Mouse (Mus musculus): ENCODE results near the gene Tgif2. TPM values are rescaled to one million over a fixed set of nuclear protein-coding genes. Genes with fewer than 3 reads are reported as not detected.
A peak's percentile ranks its signal among the peaks of the same experiment; 100 is the strongest.
"Not testable (repeated sequence)": the region's sequence is repeated elsewhere in the genome, so short reads cannot be mapped to it uniquely, and the experiment has no call there.

The Tgif2 gene
- 0.04 and 0.09 TPM in 2 replicates for polyA plus RNA-seq (2012)

DNA sequence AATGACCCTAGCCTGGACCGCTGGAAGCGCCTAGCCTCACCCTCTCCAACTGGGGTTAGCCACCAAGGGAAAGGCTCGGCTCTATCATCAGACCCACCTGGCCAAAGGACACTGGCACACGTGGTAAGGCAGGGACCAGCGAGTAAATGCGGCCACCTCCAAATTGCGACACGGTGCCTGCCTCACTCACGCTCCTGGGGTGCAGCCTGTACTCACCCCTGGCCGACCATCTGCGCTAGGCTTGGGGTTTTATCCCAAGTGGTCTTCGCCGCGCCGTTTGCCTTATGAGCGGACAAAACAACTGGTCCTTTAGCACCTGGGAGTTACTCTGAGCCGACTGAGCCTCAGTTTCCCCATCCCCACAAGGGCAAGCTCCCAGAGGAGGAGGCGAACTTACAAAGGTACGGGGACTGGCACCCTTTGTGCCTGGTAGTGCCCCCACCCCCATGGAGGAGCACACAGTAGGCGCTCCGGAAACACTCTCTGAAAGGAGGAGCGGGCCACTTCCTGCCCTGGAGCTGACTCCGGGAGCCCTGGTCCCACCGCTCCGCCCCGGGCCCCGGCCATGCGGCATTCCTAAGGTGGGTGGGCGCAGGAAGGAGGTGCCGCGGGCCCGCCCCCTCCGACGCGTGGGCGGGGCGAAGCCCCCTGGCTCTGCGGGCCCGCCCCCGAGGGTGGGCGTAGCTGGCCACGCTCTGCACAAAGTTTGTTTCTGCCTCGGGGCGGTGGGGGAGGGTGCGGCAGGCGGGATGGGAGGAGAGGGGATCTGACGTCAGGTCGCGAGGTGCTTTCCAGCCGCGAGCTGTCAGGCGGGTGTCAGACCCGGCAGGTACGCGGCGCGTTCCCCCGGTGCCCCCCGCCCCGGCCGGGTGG lies at the start of gene Tgif2:
TSS of gene Tgif2 (plus strand) at position 689 of the 873 bp plus-strand sequence.
- Histone ChIP-seq H3K4me3 (replicated peaks) (peak within 1 kb of the TSS; percentile 68), H3K9me3 (ENCODE audit: control insufficient read depth, low read length) (peaks cover 6% of the 10 kb centered on the region), H3K36me3 (ENCODE audit: control insufficient read depth) (peaks cover 17% of the 10 kb centered on the region), H3K27me3 (ENCODE audit: control insufficient read depth) (no peaks in the 10 kb centered on the region; the same call in 1 of the 2 replicates), H3K4me1 (ENCODE audit: control insufficient read depth) (peaks cover 39% of the 10 kb centered on the region)
- TF ChIP-seq GATA1 (IDR thresholded peaks at IDR 0.05; ENCODE audit: low read length) (no peak), TAL1 (IDR thresholded peaks at IDR 0.05; ENCODE audit: low read length) (no peak)

DNA sequence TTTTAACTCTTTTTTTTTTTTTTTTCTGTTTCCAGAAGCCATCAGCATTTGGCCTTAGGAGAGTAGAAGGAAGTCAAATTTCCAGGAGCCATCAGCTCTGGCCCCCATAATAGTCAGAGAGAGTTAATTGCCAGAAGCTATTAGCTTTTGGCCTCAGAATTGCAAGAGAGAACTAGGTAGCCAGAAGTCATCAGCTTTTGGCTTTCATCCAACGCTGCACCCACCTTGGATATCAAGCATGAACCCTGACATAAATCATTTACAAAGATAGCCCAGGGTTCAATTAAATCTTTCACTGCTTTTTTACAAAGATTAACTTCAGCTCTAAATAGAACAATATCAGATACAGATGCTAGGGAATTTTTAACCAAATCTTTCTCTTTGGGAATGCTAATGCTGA lies 41.3 kb upstream of the Tgif2 start:
- no peaks in the 10 kb centered on the region for H3K27me3 ChIP-seq (ENCODE audit: control insufficient read depth)
- TF ChIP-seq TAL1 (IDR thresholded peaks at IDR 0.05; ENCODE audit: low read length), result no peak
- no peak for TF ChIP-seq GATA1 (IDR thresholded peaks at IDR 0.05; ENCODE audit: low read length)
- peaks cover 14% of the 10 kb centered on the region for H3K4me1 ChIP-seq (ENCODE audit: control insufficient read depth)
- H3K9me3 ChIP-seq (ENCODE audit: control insufficient read depth, low read length), result peaks cover 7% of the 10 kb centered on the region
- no peak overlapping the region for H3K4me3 ChIP-seq (replicated peaks)
- no peaks in the 10 kb centered on the region for H3K36me3 ChIP-seq (ENCODE audit: control insufficient read depth)

GRCm38 (mm10) chr2:156801045-156801444 lies 38.8 kb upstream of the Tgif2 start:
- H3K4me3 ChIP-seq (replicated peaks), result no peak overlapping the region
- H3K36me3 ChIP-seq (ENCODE audit: control insufficient read depth), result no peaks in the 10 kb centered on the region
- peaks cover 7% of the 10 kb centered on the region for H3K9me3 ChIP-seq (ENCODE audit: control insufficient read depth, low read length)
- no peak for TF ChIP-seq GATA1 (IDR thresholded peaks at IDR 0.05; ENCODE audit: low read length)
- no peak for TF ChIP-seq TAL1 (IDR thresholded peaks at IDR 0.05; ENCODE audit: low read length)
- H3K27me3 ChIP-seq (ENCODE audit: control insufficient read depth), result no peaks in the 10 kb centered on the region
- H3K4me1 ChIP-seq (ENCODE audit: control insufficient read depth), result peaks cover 21% of the 10 kb centered on the region

DNA sequence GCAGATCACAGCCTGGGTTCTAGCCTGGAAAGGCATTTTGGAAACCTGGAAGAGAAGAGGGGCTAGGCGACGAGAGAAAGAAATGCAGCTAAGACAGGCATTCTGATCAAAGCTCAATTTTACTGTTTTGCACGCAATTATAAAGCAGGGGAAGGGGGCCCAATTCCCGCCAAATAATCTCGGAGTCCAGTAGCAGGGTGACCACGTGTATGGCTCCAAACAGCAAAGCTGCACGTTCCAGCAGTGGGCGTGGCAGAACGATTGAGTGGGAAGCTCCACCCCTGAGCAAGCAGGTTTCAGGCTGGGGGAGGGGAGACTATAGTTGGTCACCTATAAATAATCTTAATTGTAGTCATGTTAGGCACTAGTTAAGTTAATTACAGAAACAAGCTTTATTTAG lies 37.7 kb upstream of the Tgif2 start:
- not testable (repeated sequence) for H3K4me3 ChIP-seq (replicated peaks); H3K36me3 ChIP-seq (ENCODE audit: control insufficient read depth); H3K27me3 ChIP-seq (ENCODE audit: control insufficient read depth); H3K9me3 ChIP-seq (ENCODE audit: control insufficient read depth, low read length)
- H3K4me1 ChIP-seq (ENCODE audit: control insufficient read depth), result peaks cover 21% of the 10 kb centered on the region

- H3K27me3 ChIP-seq (ENCODE audit: control insufficient read depth), result no peaks in the 10 kb centered on the region
- H3K9me3 ChIP-seq (ENCODE audit: control insufficient read depth, low read length), result no peaks in the 10 kb centered on the region
- TF ChIP-seq TAL1 (IDR thresholded peaks at IDR 0.05; ENCODE audit: low read length) (no peak), GATA1 (IDR thresholded peaks at IDR 0.05; ENCODE audit: low read length) (no peak)
- peaks cover 21% of the 10 kb centered on the region for H3K4me1 ChIP-seq (ENCODE audit: control insufficient read depth)
- no peaks in the 10 kb centered on the region for H3K36me3 ChIP-seq (ENCODE audit: control insufficient read depth)
- no peak overlapping the region for H3K4me3 ChIP-seq (replicated peaks)
Measured at GRCm38 (mm10) chr2:156803698-156804372, 36.0 kb upstream of the Tgif2 start.

DNA sequence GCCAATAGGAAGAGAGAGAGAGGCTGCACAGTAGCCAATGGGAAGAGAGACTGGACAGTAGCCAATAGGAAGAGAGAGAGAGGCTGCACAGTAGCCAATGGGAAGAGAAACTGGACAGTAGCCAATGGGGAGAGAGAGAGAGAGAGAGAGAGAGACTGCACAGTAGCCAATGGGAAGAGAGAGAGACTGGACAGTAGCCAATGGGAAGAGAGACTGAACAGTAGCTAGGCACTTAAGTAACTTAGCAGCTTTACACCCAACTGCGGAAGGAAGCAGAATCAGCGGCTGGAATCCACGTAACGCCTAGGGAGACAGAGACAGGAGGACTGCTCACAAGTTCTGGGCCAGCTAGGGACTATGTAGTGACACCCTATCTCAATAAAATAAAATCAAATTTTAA lies 35.2 kb upstream of the Tgif2 start:
- no peaks in the 10 kb centered on the region for H3K27me3 ChIP-seq (ENCODE audit: control insufficient read depth)
- no peaks in the 10 kb centered on the region for H3K36me3 ChIP-seq (ENCODE audit: control insufficient read depth)
- H3K9me3 ChIP-seq (ENCODE audit: control insufficient read depth, low read length), result no peaks in the 10 kb centered on the region
- peaks cover 21% of the 10 kb centered on the region for H3K4me1 ChIP-seq (ENCODE audit: control insufficient read depth)
- no peak for TF ChIP-seq GATA1 (IDR thresholded peaks at IDR 0.05; ENCODE audit: low read length)
- no peak for TF ChIP-seq TAL1 (IDR thresholded peaks at IDR 0.05; ENCODE audit: low read length)
- H3K4me3 ChIP-seq (replicated peaks), result no peak overlapping the region

DNA sequence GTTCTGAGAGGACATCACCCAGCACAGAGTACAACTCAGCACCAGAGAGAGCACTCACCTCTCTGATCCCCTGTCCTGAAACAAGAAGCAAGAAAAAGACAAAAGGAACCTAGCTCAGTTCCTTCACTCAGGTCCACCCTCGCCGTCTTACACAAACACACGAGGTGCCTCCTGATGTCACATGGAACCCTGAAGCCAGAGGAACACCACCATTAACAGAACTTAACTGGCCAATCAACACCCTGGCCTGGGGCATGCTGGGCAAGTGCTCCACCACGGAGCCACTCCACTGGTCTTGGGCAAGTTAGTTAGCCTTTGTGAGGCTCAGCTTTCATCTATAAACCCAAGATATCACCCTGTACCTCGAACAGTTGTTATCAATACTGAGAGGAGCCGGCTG lies 32.9 kb upstream of the Tgif2 start:
- no peak overlapping the region for H3K4me3 ChIP-seq (replicated peaks)
- H3K9me3 ChIP-seq (ENCODE audit: control insufficient read depth, low read length), result no peaks in the 10 kb centered on the region
- TF ChIP-seq TAL1 (IDR thresholded peaks at IDR 0.05; ENCODE audit: low read length) (no peak), GATA1 (IDR thresholded peaks at IDR 0.05; ENCODE audit: low read length) (no peak)
- H3K4me1 ChIP-seq (ENCODE audit: control insufficient read depth), result peaks cover 21% of the 10 kb centered on the region
- no peaks in the 10 kb centered on the region for H3K27me3 ChIP-seq (ENCODE audit: control insufficient read depth)
- H3K36me3 ChIP-seq (ENCODE audit: control insufficient read depth), result no peaks in the 10 kb centered on the region

- no peak for TF ChIP-seq GATA1 (IDR thresholded peaks at IDR 0.05; ENCODE audit: low read length)
- TF ChIP-seq TAL1 (IDR thresholded peaks at IDR 0.05; ENCODE audit: low read length), result no peak
- no peaks in the 10 kb centered on the region for H3K36me3 ChIP-seq (ENCODE audit: control insufficient read depth)
Measured at GRCm38 (mm10) chr2:156809579-156809978, 30.2 kb upstream of the Tgif2 start.

GRCm38 (mm10) chr2:156810716-156811115 lies 29.1 kb upstream of the Tgif2 start:
- Histone ChIP-seq H3K9me3 (ENCODE audit: control insufficient read depth, low read length) (no peaks in the 10 kb centered on the region), H3K27me3 (ENCODE audit: control insufficient read depth) (no peaks in the 10 kb centered on the region; the same call in 1 of the 2 replicates), H3K4me3 (replicated peaks) (no peak overlapping the region), H3K4me1 (ENCODE audit: control insufficient read depth) (no peaks in the 10 kb centered on the region), H3K36me3 (ENCODE audit: control insufficient read depth) (no peaks in the 10 kb centered on the region)
- TF ChIP-seq GATA1 (IDR thresholded peaks at IDR 0.05; ENCODE audit: low read length) (no peak), TAL1 (IDR thresholded peaks at IDR 0.05; ENCODE audit: low read length) (no peak)

More at GRCm38 (mm10) chr2:156809579-156809978, 30.2 kb upstream of the Tgif2 start:
- Histone ChIP-seq H3K9me3 (ENCODE audit: control insufficient read depth, low read length) (no peaks in the 10 kb centered on the region), H3K4me3 (replicated peaks) (no peak overlapping the region), H3K4me1 (ENCODE audit: control insufficient read depth) (no peaks in the 10 kb centered on the region), H3K27me3 (ENCODE audit: control insufficient read depth) (no peaks in the 10 kb centered on the region; the same call in 1 of the 2 replicates)
